9 mouse cellular contexts compared by ENCODE assay signal in the genomic region with DNA sequence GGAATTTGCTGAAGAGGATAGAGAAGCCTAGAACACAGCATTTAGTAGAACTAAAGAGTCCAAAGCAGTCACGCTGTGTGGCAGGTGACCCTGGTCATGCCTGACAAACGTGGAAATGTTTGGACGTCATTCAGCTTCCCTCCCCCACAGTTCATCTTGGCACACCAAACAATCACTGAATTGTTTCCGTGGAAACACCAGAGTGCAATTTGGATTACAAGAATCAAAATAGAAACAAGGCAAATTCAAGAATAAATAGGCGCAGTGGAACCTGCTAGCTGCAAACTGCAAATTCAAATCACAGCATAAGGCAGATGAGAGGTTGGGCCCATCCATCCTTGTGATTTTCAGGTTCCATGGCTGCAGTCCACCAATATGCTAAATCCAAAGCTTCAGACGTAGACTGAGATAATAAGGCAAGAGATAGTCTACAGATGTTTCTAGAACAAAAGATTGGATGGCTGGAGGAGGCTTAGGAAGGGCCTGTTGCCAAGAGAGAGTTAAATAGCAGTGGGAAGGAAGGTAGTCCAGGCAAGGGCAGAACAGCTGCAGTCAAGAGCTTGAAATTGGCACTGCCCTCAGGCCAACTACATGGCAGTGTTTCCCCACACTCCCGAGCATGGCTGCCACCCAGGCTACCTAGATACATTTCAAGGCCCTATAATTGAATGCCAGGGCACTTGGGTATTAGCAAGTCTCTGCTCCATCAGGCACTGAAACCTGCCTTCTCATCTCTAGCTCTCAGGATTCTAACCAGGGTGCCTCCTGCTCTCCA. TPM values are rescaled to one million over a fixed set of nuclear protein-coding genes. Genes with fewer than 3 reads are reported as not detected.
DNase-seq lines count a peak whose midpoint lies in the region; ATAC-seq and TF ChIP-seq lines count a peak whose summit lies in the region.
"Had no signal": no experiment of that assay in that cellular context is flagged by ENCODE, and none has a peak within 500 bp of the region (broad histone marks: within the 10 kb centered on the region; RNA-seq: fewer than 3 reads in every experiment).

No protein-coding gene starts in this region.

- ATAC-seq in heart, embryonic 11.5 days (replicated peaks; ENCODE audit: insufficient number of reproducible peaks, low FRiP score, low TSS enrichment), result no peak

- H3K36me3 ChIP-seq in heart, embryonic 11.5 days (ENCODE audit: control insufficient read depth, insufficient read depth, low read length), result no peaks in the 10 kb centered on the region
- H3K36me3 ChIP-seq: limb, embryonic 12.5 days had no signal

- no peaks in the 10 kb centered on the region for H3K4me1 ChIP-seq in heart, embryonic 11.5 days (ENCODE audit: control insufficient read depth, insufficient read depth, low read length)
- H3K4me1 ChIP-seq in olfactory bulb, adult 2 months (ENCODE audit: control insufficient read depth, insufficient read depth, low read length), result peaks cover 11% of the 10 kb centered on the region
- H3K4me1 ChIP-seq: limb, embryonic 12.5 days had no signal

- H3K27ac ChIP-seq in heart, embryonic 11.5 days (ENCODE audit: low read depth, low read length), result no peak overlapping the region
- H3K27ac ChIP-seq in olfactory bulb, adult 2 months (ENCODE audit: insufficient read depth, low read depth, low read length), result peak overlapping the region; percentile 92
- H3K27ac ChIP-seq: limb, embryonic 12.5 days had no signal

- no peak overlapping the region for H3K4me3 ChIP-seq in heart, embryonic 11.5 days (ENCODE audit: low read depth, low read length)
- H3K4me3 ChIP-seq in olfactory bulb, adult 2 months (ENCODE audit: insufficient read depth, low read depth, low read length), result no peak overlapping the region
- H3K4me3 ChIP-seq: limb, embryonic 12.5 days had no signal

- TF ChIP-seq POLR2A in olfactory bulb, adult 2 months (IDR thresholded peaks at IDR 0.05; ENCODE audit: insufficient read depth, low read depth, low read length), result no peak

- no peak for TF ChIP-seq CTCF in olfactory bulb, adult 2 months (IDR thresholded peaks at IDR 0.05; ENCODE audit: insufficient read depth, low read depth, low read length)

- no peaks in the 10 kb centered on the region for H3K9me3 ChIP-seq in heart, embryonic 11.5 days (replicated peaks; ENCODE audit: control insufficient read depth, low read length)
- H3K9me3 ChIP-seq: limb, embryonic 12.5 days had no signal

- no peak overlapping the region for H3K4me2 ChIP-seq in heart, embryonic 11.5 days
- H3K4me2 ChIP-seq: limb, embryonic 12.5 days had no signal

- H3K27me3 ChIP-seq in heart, embryonic 11.5 days (ENCODE audit: control insufficient read depth, insufficient read depth, low read length), result no peaks in the 10 kb centered on the region
- H3K27me3 ChIP-seq: limb, embryonic 12.5 days had no signal

- peak; percentile 95 for DNase-seq in heart, adult 11 months
- DNase-seq in adrenal gland, postnatal 14 days, result peak; percentile 59
- DNase-seq in frontal cortex, postnatal 10 days (ENCODE audit: low spot score in 2 of 2), result peak; percentile 46 to 59
- peak; percentile 46 to 82 for DNase-seq in layer of hippocampus, adult 18-20 months (ENCODE audit: low spot score in 2 of 2)
- no peak for DNase-seq in embryo, embryonic 10.5 days (ENCODE audit: low spot score)
- DNase-seq in T-cell, adult 2 months (ENCODE audit: low spot score), result no peak

- no peak overlapping the region for H3K9ac ChIP-seq in heart, embryonic 11.5 days (ENCODE audit: low read depth, low read length)
- H3K9ac ChIP-seq: limb, embryonic 12.5 days had no signal

- 73% methylated on average over 7 of the region's 7 CpGs for WGBS in heart, embryonic 11.5 days (ENCODE audit: insufficient replicate concordance)
- WGBS in olfactory bulb, adult 2 months, result 7% methylated on average over 7 of the region's 7 CpGs

RNA-seq across cellular contexts. Expression of a gene that starts 8.8 kb away (rescaled TPM):
- 0.46 and 0.66 TPM in 2 replicates for polyA plus RNA-seq in heart, embryonic 11.5 days (2014; fragmentation: Nextera tagmentation; extraction: Ambion mirVana)
- total RNA-seq in adrenal gland, postnatal 14 days (2021), result 0.74 and 1.4 TPM in 2 replicates
- 1 to 10 TPM; 2.3 to 2.5 TPM for total RNA-seq in layer of hippocampus, adult 18-20 months (2021)
- not detected in 2 replicates for polyA plus RNA-seq in olfactory bulb, adult 2 months (2012; ENCODE audit: insufficient read depth, insufficient read length, low replicate concordance, missing spikeins)

RNA-seq across cellular contexts. Expression of a gene that starts 26.9 kb away (rescaled TPM):
- 1.1 and 1.4 TPM in 2 replicates for polyA plus RNA-seq in heart, embryonic 11.5 days (2014; fragmentation: Nextera tagmentation; extraction: Ambion mirVana)
- not detected in 2 replicates for total RNA-seq in adrenal gland, postnatal 14 days (2021)
- not detected for total RNA-seq in layer of hippocampus, adult 18-20 months (2021)
- not detected in 2 replicates for polyA plus RNA-seq in olfactory bulb, adult 2 months (2012; ENCODE audit: insufficient read depth, insufficient read length, low replicate concordance, missing spikeins)

RNA-seq across cellular contexts. Expression of a gene that starts 34.9 kb away (rescaled TPM):
- not detected in 2 replicates for polyA plus RNA-seq in heart, embryonic 11.5 days (2014; fragmentation: Nextera tagmentation; extraction: Ambion mirVana)
- total RNA-seq in adrenal gland, postnatal 14 days (2021), result not detected in 2 replicates
- total RNA-seq in layer of hippocampus, adult 18-20 months (2021), result not detected
- not detected in 2 replicates for polyA plus RNA-seq in olfactory bulb, adult 2 months (2012; ENCODE audit: insufficient read depth, insufficient read length, low replicate concordance, missing spikeins)
- polyA plus RNA-seq: limb, embryonic 12.5 days had no signal

RNA-seq across cellular contexts. Expression of a gene that starts 53.7 kb away (rescaled TPM):
- 100.0 and 113 TPM in 2 replicates for polyA plus RNA-seq in heart, embryonic 11.5 days (2014; fragmentation: Nextera tagmentation; extraction: Ambion mirVana)
- 101 and 117 TPM in 2 replicates for total RNA-seq in adrenal gland, postnatal 14 days (2021)
- 100 to 1,000 TPM; 102 to 105 TPM for total RNA-seq in layer of hippocampus, adult 18-20 months (2021)
- not detected in 2 replicates for polyA plus RNA-seq in olfactory bulb, adult 2 months (2012; ENCODE audit: insufficient read depth, insufficient read length, low replicate concordance, missing spikeins)

RNA-seq across cellular contexts. Expression of a gene that starts 59.0 kb away (rescaled TPM):
- 34.6 and 46.9 TPM in 2 replicates for polyA plus RNA-seq in heart, embryonic 11.5 days (2014; fragmentation: Nextera tagmentation; extraction: Ambion mirVana)
- total RNA-seq in adrenal gland, postnatal 14 days (2021), result 35.1 and 36.4 TPM in 2 replicates
- total RNA-seq in layer of hippocampus, adult 18-20 months (2021), result 10 to 100 TPM; 34.7 to 40.2 TPM
- polyA plus RNA-seq in olfactory bulb, adult 2 months (2012; ENCODE audit: insufficient read depth, insufficient read length, low replicate concordance, missing spikeins), result not detected in 2 replicates

Comparison
In these comparisons a context has a peak if more than half of its experiments do, and no peak if none do; other contexts are left out.
1. DNase-seq: peak in heart, adult 11 months (single experiment), adrenal gland, postnatal 14 days (single experiment), frontal cortex, postnatal 10 days (2 of 2) and layer of hippocampus, adult 18-20 months (2 of 2); none in embryo, embryonic 10.5 days (single experiment) and T-cell, adult 2 months (single experiment).